In genomic region chr6:88703731-88704130, GRCm38 (mm10) we compare ENCODE assay signal across 18 mouse cellular contexts.
"Had no signal": no experiment of that assay in that cellular context is flagged by ENCODE, and none has a peak within 500 bp of the region (broad histone marks: within the 10 kb centered on the region; RNA-seq: fewer than 3 reads in every experiment).

No protein-coding gene starts in this region.

- H3K9me3 ChIP-seq: midbrain, embryonic 10.5 days; midbrain, embryonic 12.5 days; neural tube, embryonic 13.5 days; neural tube, embryonic 15.5 days had no signal

- H3K9ac ChIP-seq: lung, embryonic 14.5 days; midbrain, embryonic 12.5 days; neural tube, embryonic 13.5 days; neural tube, embryonic 15.5 days had no signal

- H3K4me3 ChIP-seq: midbrain, embryonic 10.5 days; midbrain, embryonic 12.5 days; myocyte; neural tube, embryonic 13.5 days; neural tube, embryonic 15.5 days had no signal

- H3K27me3 ChIP-seq: midbrain, embryonic 12.5 days; neural tube, embryonic 13.5 days; neural tube, embryonic 15.5 days had no signal

- H3K4me1 ChIP-seq: midbrain, embryonic 10.5 days; midbrain, embryonic 12.5 days; neural tube, embryonic 13.5 days had no signal

- H3K4me2 ChIP-seq: lung, embryonic 14.5 days; midbrain, embryonic 12.5 days; neural tube, embryonic 13.5 days; neural tube, embryonic 15.5 days had no signal

- DNase-seq: lung, embryonic 14.5 days; lung, postnatal 10 days; lung, postnatal 4 days; midbrain, embryonic 14.5 days; retina, postnatal 1 day; right cerebral cortex, adult 18-20 months; right cerebral cortex, postnatal 25 days; right cerebral cortex, postnatal 4 days; spleen, adult 18-20 months; thymus, adult 18-20 months; thymus, postnatal 14 days; thymus, postnatal 36 days had no signal

- ATAC-seq: midbrain, embryonic 16.5 days had no signal

- H3K36me3 ChIP-seq: midbrain, embryonic 10.5 days; midbrain, embryonic 12.5 days; neural tube, embryonic 13.5 days; neural tube, embryonic 15.5 days had no signal

- H3K27ac ChIP-seq: midbrain, embryonic 10.5 days; midbrain, embryonic 12.5 days; neural tube, embryonic 13.5 days; neural tube, embryonic 15.5 days had no signal
